Mouse (Mus musculus) small intestine, adult 2 months (tissue): ENCODE data around the gene Ptpn18.

Experiments used
- CTCF ChIP-seq: fragments of 200-500 bp; IDR thresholded peaks from 2 replicates; pipeline ENCODE4 v1.5.1; 2012; ENCODE audit warnings: low read depth, mild to moderate bottlenecking, control low read depth, inconsistent platforms, low read length, moderate library complexity, mixed read lengths; ENCODE audit not compliant: insufficient replicate concordance, insufficient read length; ENCODE audit errors: extremely low read depth
- POLR2A ChIP-seq: fragments of 200-500 bp; IDR thresholded peaks from 2 replicates; pipeline ENCODE4 v1.6.1; 2012; ENCODE audit warnings: low read depth, mild to moderate bottlenecking, control low read depth, inconsistent platforms, low read length, moderate library complexity

GRCm38 (mm10) chr1:34505307-34505706, 45.7 kb downstream of the Ptpn18 start:
- TF ChIP-seq CTCF (no peak), POLR2A (no peak)
